Mouse (Mus musculus) lung, embryonic 16.5 days (tissue): Measurements from ENCODE around the gene Ccr2. TPM values are rescaled to one million over a fixed set of nuclear protein-coding genes. Genes with fewer than 3 reads are reported as not detected.
"Not testable (repeated sequence)": the region's sequence is repeated elsewhere in the genome, so short reads cannot be mapped to it uniquely, and the experiment has no call there.

Source experiments
- ATAC-seq: fragments of 200-750 bp; cut with Nextera tagmentation; 2 replicates; pipeline ENCODE4 v1.8.0; 2017; ENCODE audit warnings: low read depth, mild to moderate bottlenecking, moderate library complexity
- H3K27ac ChIP-seq: fragments of 300-500 bp; sonication (generic); 2 replicates; pipeline ENCODE4 v1.5.1; 2014; ENCODE audit warnings: mild to moderate bottlenecking, control low read depth, low read length
- H3K27me3 ChIP-seq: fragments of 300-500 bp; sonication (generic); 2 replicates; pipeline ENCODE4 v1.6.1; 2014; ENCODE audit warnings: low read depth, low read length, mixed read lengths; ENCODE audit not compliant: control insufficient read depth, insufficient read depth
- H3K36me3 ChIP-seq: fragments of 300-500 bp; sonication (generic); 2 replicates; pipeline ENCODE4 v1.6.1; 2014; ENCODE audit warnings: low read length; ENCODE audit not compliant: control insufficient read depth, insufficient read depth
- H3K4me1 ChIP-seq: fragments of 300-500 bp; sonication (generic); replicated peaks from 2 replicates; pipeline ENCODE4 v1.6.1; 2014; ENCODE audit warnings: low read length, mixed read lengths; ENCODE audit not compliant: control insufficient read depth, insufficient read depth
- H3K4me2 ChIP-seq: fragments of 300-500 bp; sonication (generic); 2 replicates; pipeline ENCODE4 v1.6.1; 2014; ENCODE audit warnings: low read depth, low read length, control low read depth
- H3K4me3 ChIP-seq: fragments of 300-500 bp; sonication (generic); 2 replicates; pipeline ENCODE4 v1.5.1; 2014; ENCODE audit warnings: mild to moderate bottlenecking, low read length, control low read depth
- H3K9ac ChIP-seq: fragments of 300-500 bp; sonication (generic); 2 replicates; pipeline ENCODE4 v1.6.1; 2014; ENCODE audit warnings: low read length, control low read depth
- H3K9me3 ChIP-seq: fragments of 300-500 bp; sonication (generic); 2 replicates; pipeline ENCODE4 v1.6.1; 2016; ENCODE audit warnings: low read length; ENCODE audit not compliant: control insufficient read depth
- WGBS: fragments of 180-500 bp; shearing (Covaris S2); extraction: QIAGEN DNeasy Blood & Tissue Kit; methylation state at CpG from one replicate; pipeline ENCODE4 v1.1.7; 2014; 5-methylcytosine and 5-hydroxymethylcytosine counted together
- polyA plus RNA-seq: library from polyadenylated mRNA; unstranded; fragments of >200 nt; fragmentation: Nextera tagmentation; extraction: Ambion mirVana; gene quantifications from 2 replicates; pipeline ENCODE4 v1.2.1, GENCODE M21; 2015

Gene Ccr2
- 8.1 and 9.4 TPM in 2 replicates for polyA plus RNA-seq

GRCm38 (mm10) chr9:124101723-124102122 lies at the start of gene Ccr2:
Gene Ccr2, plus strand, starts transcription at chr9:124101950.
- Histone ChIP-seq H3K9ac (no peak within 1 kb of the TSS), H3K36me3 (no peaks in the 10 kb centered on the region), H3K4me1 (no peaks in the 10 kb centered on the region), H3K27me3 (no peaks in the 10 kb centered on the region), H3K27ac (no peak within 1 kb of the TSS), H3K9me3 (no peaks in the 10 kb centered on the region), H3K4me2 (no peak within 1 kb of the TSS), H3K4me3 (no peak within 1 kb of the TSS)
- 73% methylated on average over 4 of the region's 4 CpGs for whole genome bisulfite sequencing
- ATAC-seq = no peak

GRCm38 (mm10) chr9:124053532-124053931 lies 48.2 kb upstream of the Ccr2 start:
- Histone ChIP-seq H3K9me3 (no peaks in the 10 kb centered on the region), H3K27ac (no peak overlapping the region), H3K4me1 (0 out of 2 replicates have a peak, but pooled peaks cover 6% of the 10 kb centered on the region), H3K4me2 (no peak overlapping the region), H3K27me3 (no peaks in the 10 kb centered on the region), H3K4me3 (no peak overlapping the region), H3K9ac (no peak overlapping the region), H3K36me3 (no peaks in the 10 kb centered on the region)
- 25% methylated on average over 2 of the region's 2 CpGs for whole genome bisulfite sequencing
- peak; percentile 56; the same call in 1 of the 2 replicates for ATAC-seq

GRCm38 (mm10) chr9:124056158-124056709 lies 45.5 kb upstream of the Ccr2 start:
- no peak for ATAC-seq
- H3K9ac ChIP-seq = no peak overlapping the region

GRCm38 (mm10) chr9:124059660-124060352 lies 41.9 kb upstream of the Ccr2 start:
- Histone ChIP-seq H3K9ac (no peak overlapping the region), H3K4me3 (no peak overlapping the region), H3K27ac (no peak overlapping the region), H3K27me3 (no peaks in the 10 kb centered on the region), H3K4me1 (0 out of 2 replicates have a peak, but pooled peaks cover 4% of the 10 kb centered on the region), H3K36me3 (no peaks in the 10 kb centered on the region), H3K9me3 (no peaks in the 10 kb centered on the region), H3K4me2 (no peak overlapping the region)
- 51% methylated on average over 2 of the region's 2 CpGs for WGBS
- no peak for ATAC-seq

More at GRCm38 (mm10) chr9:124056158-124056709, 45.5 kb upstream of the Ccr2 start:
- Histone ChIP-seq H3K4me2 (no peak overlapping the region), H3K4me1 (0 out of 2 replicates have a peak, but pooled peaks cover 6% of the 10 kb centered on the region), H3K27me3 (no peaks in the 10 kb centered on the region), H3K4me3 (no peak overlapping the region), H3K9me3 (no peaks in the 10 kb centered on the region), H3K27ac (peak overlapping the region; percentile 49), H3K36me3 (no peaks in the 10 kb centered on the region)
- WGBS = 31% methylated on average over 3 of the region's 3 CpGs

- not testable (repeated sequence) for ATAC-seq, H3K4me2 ChIP-seq, H3K9me3 ChIP-seq, H3K4me3 ChIP-seq, H3K36me3 ChIP-seq, H3K27me3 ChIP-seq, H3K27ac ChIP-seq, H3K4me1 ChIP-seq, H3K9ac ChIP-seq
- WGBS = 56% methylated on average over 3 of the region's 3 CpGs
Observed at GRCm38 (mm10) chr9:124061474-124062432, 40.0 kb upstream of the Ccr2 start.

GRCm38 (mm10) chr9:124066572-124067103 lies 35.1 kb upstream of the Ccr2 start:
- Histone ChIP-seq H3K9ac (no peak overlapping the region), H3K4me3 (no peak overlapping the region), H3K27ac (no peak overlapping the region), H3K4me2 (no peak overlapping the region), H3K4me1 (no peaks in the 10 kb centered on the region), H3K36me3 (no peaks in the 10 kb centered on the region), H3K27me3 (no peaks in the 10 kb centered on the region), H3K9me3 (no peaks in the 10 kb centered on the region)
- ATAC-seq = no peak

- 39% methylated on average over 2 of the region's 2 CpGs for WGBS
- Histone ChIP-seq H3K4me3 (no peak overlapping the region), H3K36me3 (no peaks in the 10 kb centered on the region), H3K9me3 (no peaks in the 10 kb centered on the region), H3K27me3 (no peaks in the 10 kb centered on the region), H3K4me2 (no peak overlapping the region), H3K9ac (no peak overlapping the region), H3K4me1 (no peaks in the 10 kb centered on the region), H3K27ac (no peak overlapping the region)
- ATAC-seq = no peak
Observed at GRCm38 (mm10) chr9:124068098-124069058, 33.4 kb upstream of the Ccr2 start.

- H3K9me3 ChIP-seq = no peaks in the 10 kb centered on the region
- H3K4me2 ChIP-seq = no peak overlapping the region
- H3K36me3 ChIP-seq = no peaks in the 10 kb centered on the region
- no peak overlapping the region for H3K9ac ChIP-seq
- WGBS = 85% methylated on average over 1 of the region's 1 CpGs
- H3K27me3 ChIP-seq = no peaks in the 10 kb centered on the region
- no peaks in the 10 kb centered on the region for H3K4me1 ChIP-seq
- no peak overlapping the region for H3K27ac ChIP-seq
- no peak overlapping the region for H3K4me3 ChIP-seq
- ATAC-seq = no peak
Observed at GRCm38 (mm10) chr9:124071506-124071905, 30.2 kb upstream of the Ccr2 start.
